Mouse (Mus musculus) stomach, postnatal 0 days (tissue): ENCODE measurements around the gene Stard9. TPM values are rescaled to one million over a fixed set of nuclear protein-coding genes. Genes with fewer than 3 reads are reported as not detected.

ENCODE experiments used
- ATAC-seq: fragments of 200-750 bp; cut with Nextera tagmentation; 2 replicates; pipeline ENCODE4 v1.8.0; 2017; ENCODE audit not compliant: low FRiP score, low TSS enrichment
- DNase-seq: peaks from one replicate; pipeline ENCODE4 v3.0.0-alpha.2; 2016; ENCODE audit warnings: low spot score
- H3K27ac ChIP-seq: fragments of 300-500 bp; sonication (generic); replicated peaks from 2 replicates; pipeline ENCODE4 v1.5.1; 2014; ENCODE audit warnings: mild to moderate bottlenecking, control low read depth
- H3K27me3 ChIP-seq: fragments of 300-500 bp; sonication (generic); 2 replicates; pipeline ENCODE4 v1.6.1; 2014; ENCODE audit warnings: low read length; ENCODE audit not compliant: control insufficient read depth, insufficient read depth
- H3K36me3 ChIP-seq: fragments of 300-500 bp; sonication (generic); 2 replicates; pipeline ENCODE4 v1.6.1; 2014; ENCODE audit warnings: low read length, mixed read lengths; ENCODE audit not compliant: control insufficient read depth, insufficient read depth
- H3K4me1 ChIP-seq: fragments of 300-500 bp; sonication (generic); replicated peaks from 2 replicates; pipeline ENCODE4 v1.6.1; 2014; ENCODE audit warnings: antibody characterized with exemption; ENCODE audit not compliant: control insufficient read depth, insufficient read depth
- H3K4me2 ChIP-seq: fragments of 300-500 bp; sonication (generic); replicated peaks from 2 replicates; pipeline ENCODE4 v1.6.1; 2014; ENCODE audit warnings: low read depth, mild to moderate bottlenecking, control low read depth, moderate library complexity
- H3K4me3 ChIP-seq: fragments of 300-500 bp; sonication (generic); 2 replicates; pipeline ENCODE4 v1.5.1; 2014; ENCODE audit warnings: low read depth, low read length, control low read depth
- H3K9ac ChIP-seq: fragments of 300-500 bp; sonication (generic); 2 replicates; pipeline ENCODE4 v1.6.1; 2014; ENCODE audit warnings: mild to moderate bottlenecking, low read length, control low read depth, mixed read lengths
- H3K9me3 ChIP-seq: fragments of 300-500 bp; sonication (generic); 2 replicates; pipeline ENCODE4 v1.6.1; 2016; ENCODE audit warnings: low read length; ENCODE audit not compliant: control insufficient read depth
- CTCF ChIP-seq: IDR thresholded peaks from 2 replicates; pipeline ENCODE4 v1.5.1; 2016; ENCODE audit warnings: antibody characterized with exemption, low read depth, mild to moderate bottlenecking, moderate library complexity
- EP300 ChIP-seq: optimal IDR thresholded peaks from 2 replicates; pipeline ENCODE3; 2016; ENCODE audit warnings: antibody characterized with exemption
- WGBS: fragments of 180-500 bp; shearing (Covaris S2); extraction: QIAGEN DNeasy Blood & Tissue Kit; methylation state at CpG from one replicate; pipeline ENCODE4 v1.1.7; 2014; 5-methylcytosine and 5-hydroxymethylcytosine counted together
- polyA plus RNA-seq: library from polyadenylated mRNA; unstranded; fragments of >200 nt; fragmentation: Nextera tagmentation; extraction: Ambion mirVana; gene quantifications from 2 replicates; pipeline ENCODE4 v1.2.1, GENCODE M21; 2015

The Stard9 gene
- polyA plus RNA-seq, 1 experiment from 2014 or later = 2.1 TPM

- Histone ChIP-seq H3K36me3 (peaks cover 12% of the 10 kb centered on the region), H3K4me2 (no peak overlapping the region), H3K9ac (no peak overlapping the region), H3K27ac (no peak overlapping the region), H3K9me3 (no peaks in the 10 kb centered on the region), H3K4me3 (no peak overlapping the region), H3K4me1 (no peaks in the 10 kb centered on the region), H3K27me3 (no peaks in the 10 kb centered on the region)
- no peak for DNase-seq
- ATAC-seq = no peak
- TF ChIP-seq EP300 (no peak), CTCF (no peak)
- 74% methylated on average over 3 of the region's 3 CpGs for WGBS
These were observed 81.2 kb downstream of the Stard9 start for GRCm38 (mm10) chr2:120710154-120710553.

GRCm38 (mm10) chr2:120710948-120711347, 82.0 kb downstream of the Stard9 start:
- H3K27me3 ChIP-seq = no peaks in the 10 kb centered on the region
- H3K4me2 ChIP-seq = no peak overlapping the region
- ATAC-seq (no peak), DNase-seq (no peak)
- H3K27ac ChIP-seq = no peak overlapping the region
- no peaks in the 10 kb centered on the region for H3K9me3 ChIP-seq
- H3K4me1 ChIP-seq = no peaks in the 10 kb centered on the region
- no peak for TF ChIP-seq EP300
- no peak for TF ChIP-seq CTCF
- H3K4me3 ChIP-seq = no peak overlapping the region
- H3K36me3 ChIP-seq = peaks cover 12% of the 10 kb centered on the region
- no peak overlapping the region for H3K9ac ChIP-seq
- 90% methylated on average over 3 of the region's 3 CpGs for WGBS

GRCm38 (mm10) chr2:120713441-120713840, 84.5 kb downstream of the Stard9 start:
- H3K9me3 ChIP-seq = no peaks in the 10 kb centered on the region
- 100% methylated on average over 3 of the region's 3 CpGs for WGBS
- no peak overlapping the region for H3K27ac ChIP-seq
- no peak overlapping the region for H3K9ac ChIP-seq
- H3K36me3 ChIP-seq = peaks cover 20% of the 10 kb centered on the region
- H3K4me1 ChIP-seq = no peaks in the 10 kb centered on the region
- no peak for DNase-seq
- H3K4me3 ChIP-seq = no peak overlapping the region
- TF ChIP-seq EP300 (no peak), CTCF (no peak)
- no peak overlapping the region for H3K4me2 ChIP-seq
- no peak for ATAC-seq
- H3K27me3 ChIP-seq = no peaks in the 10 kb centered on the region

GRCm38 (mm10) chr2:120718496-120718895, 89.6 kb downstream of the Stard9 start:
- Histone ChIP-seq H3K9ac (no peak overlapping the region), H3K36me3 (peaks cover 34% of the 10 kb centered on the region), H3K4me2 (no peak overlapping the region), H3K27me3 (no peaks in the 10 kb centered on the region), H3K4me3 (no peak overlapping the region), H3K9me3 (no peaks in the 10 kb centered on the region), H3K27ac (no peak overlapping the region), H3K4me1 (no peaks in the 10 kb centered on the region)
- 97% methylated on average over 8 of the region's 8 CpGs for WGBS
- DNase-seq (no peak), ATAC-seq (no peak)
- TF ChIP-seq CTCF = no peak
- TF ChIP-seq EP300 = no peak

- Histone ChIP-seq H3K27me3 (no peaks in the 10 kb centered on the region), H3K9me3 (no peaks in the 10 kb centered on the region), H3K36me3 (peaks cover 43% of the 10 kb centered on the region), H3K4me3 (no peak overlapping the region), H3K9ac (no peak overlapping the region), H3K4me1 (no peaks in the 10 kb centered on the region), H3K27ac (no peak overlapping the region), H3K4me2 (no peak overlapping the region)
- TF ChIP-seq CTCF (no peak), EP300 (no peak)
- DNase-seq = no peak
- WGBS = 89% methylated on average over 6 of the region's 6 CpGs
- ATAC-seq = no peak
These were observed 91.9 kb downstream of the Stard9 start for GRCm38 (mm10) chr2:120720821-120721220.

GRCm38 (mm10) chr2:120721911-120722310, 93.0 kb downstream of the Stard9 start:
- Histone ChIP-seq H3K9ac (no peak overlapping the region), H3K36me3 (peaks cover 50% of the 10 kb centered on the region), H3K4me3 (no peak overlapping the region), H3K4me2 (no peak overlapping the region), H3K4me1 (no peaks in the 10 kb centered on the region), H3K27me3 (no peaks in the 10 kb centered on the region), H3K9me3 (no peaks in the 10 kb centered on the region), H3K27ac (no peak overlapping the region)
- ATAC-seq = no peak
- WGBS = 93% methylated on average over 2 of the region's 2 CpGs
- TF ChIP-seq EP300 (no peak), CTCF (no peak)
- no peak for DNase-seq

- Histone ChIP-seq H3K4me1 (no peaks in the 10 kb centered on the region), H3K9ac (no peak overlapping the region), H3K27ac (no peak overlapping the region), H3K36me3 (peaks cover 46% of the 10 kb centered on the region), H3K9me3 (no peaks in the 10 kb centered on the region), H3K27me3 (no peaks in the 10 kb centered on the region), H3K4me2 (no peak overlapping the region), H3K4me3 (no peak overlapping the region)
- TF ChIP-seq CTCF (no peak), EP300 (no peak)
- 0 out of 2 replicates have a peak, but pooled peaks have one; percentile 12 for ATAC-seq
- no peak for DNase-seq
- 85% methylated on average over 8 of the region's 8 CpGs for WGBS
These were observed 93.6 kb downstream of the Stard9 start for GRCm38 (mm10) chr2:120722491-120722890.
